Mouse (Mus musculus): ENCODE results near the gene Ddx25. TPM values are rescaled to one million over a fixed set of nuclear protein-coding genes. Genes with fewer than 3 reads are reported as not detected.

Ddx25 gene
- polyA plus RNA-seq, 1 experiment from 2014 or later = 1.5 TPM

DNA sequence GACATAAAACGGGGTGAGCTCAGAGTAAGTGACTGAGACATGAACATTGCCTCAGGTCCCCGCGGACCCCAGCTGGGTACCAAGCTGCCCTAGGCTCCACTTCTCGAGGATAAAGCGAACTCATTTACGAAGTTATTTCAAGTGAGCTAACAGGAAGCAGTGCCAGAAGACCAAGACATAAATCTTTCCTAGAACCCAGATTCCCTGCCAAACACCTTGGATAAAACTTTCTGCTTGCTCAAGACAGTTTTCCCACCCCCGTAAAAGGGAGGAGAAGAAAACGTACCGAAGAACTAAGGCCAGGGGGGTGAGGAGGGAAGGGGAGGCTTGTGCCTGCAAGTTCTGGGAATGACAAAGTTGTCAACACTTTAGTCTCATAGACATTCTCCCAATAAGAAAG, 25.1 kb downstream of the Ddx25 start:
- Histone ChIP-seq H3K9ac (ENCODE audit: low read depth, low read length) (no peak overlapping the region), H3K4me1 (replicated peaks; ENCODE audit: control insufficient read depth, insufficient read depth, low read length) (no peaks in the 10 kb centered on the region), H3K27me3 (replicated peaks; ENCODE audit: control insufficient read depth, insufficient read depth, low read length) (no peaks in the 10 kb centered on the region), H3K4me2 (no peak overlapping the region), H3K4me3 (ENCODE audit: low read depth, low read length) (no peak overlapping the region), H3K36me3 (ENCODE audit: control insufficient read depth, insufficient read depth, low read length) (no peaks in the 10 kb centered on the region), H3K9me3 (ENCODE audit: control insufficient read depth, low read length) (no peaks in the 10 kb centered on the region), H3K27ac (ENCODE audit: low read depth, low read length) (no peak overlapping the region)
- no peak for ATAC-seq (replicated peaks; ENCODE audit: low FRiP score)
- 69% methylated on average over 9 of the region's 9 CpGs for WGBS
- no peak for DNase-seq (ENCODE audit: low spot score)

- Histone ChIP-seq H3K4me3 (ENCODE audit: low read depth, low read length) (no peak overlapping the region), H3K27ac (ENCODE audit: low read depth, low read length) (no peak overlapping the region), H3K36me3 (ENCODE audit: control insufficient read depth, insufficient read depth, low read length) (no peaks in the 10 kb centered on the region), H3K4me1 (replicated peaks; ENCODE audit: control insufficient read depth, insufficient read depth, low read length) (no peaks in the 10 kb centered on the region), H3K27me3 (replicated peaks; ENCODE audit: control insufficient read depth, insufficient read depth, low read length) (no peaks in the 10 kb centered on the region), H3K9me3 (ENCODE audit: control insufficient read depth, low read length) (no peaks in the 10 kb centered on the region), H3K4me2 (no peak overlapping the region), H3K9ac (ENCODE audit: low read depth, low read length) (no peak overlapping the region)
- WGBS = 18% methylated on average over 1 of the region's 1 CpGs
- DNase-seq (ENCODE audit: low spot score) = no peak
- ATAC-seq (replicated peaks; ENCODE audit: low FRiP score) = no peak
These were observed 28.5 kb downstream of the Ddx25 start for GRCm38 (mm10) chr9:35529796-35530195.

DNA sequence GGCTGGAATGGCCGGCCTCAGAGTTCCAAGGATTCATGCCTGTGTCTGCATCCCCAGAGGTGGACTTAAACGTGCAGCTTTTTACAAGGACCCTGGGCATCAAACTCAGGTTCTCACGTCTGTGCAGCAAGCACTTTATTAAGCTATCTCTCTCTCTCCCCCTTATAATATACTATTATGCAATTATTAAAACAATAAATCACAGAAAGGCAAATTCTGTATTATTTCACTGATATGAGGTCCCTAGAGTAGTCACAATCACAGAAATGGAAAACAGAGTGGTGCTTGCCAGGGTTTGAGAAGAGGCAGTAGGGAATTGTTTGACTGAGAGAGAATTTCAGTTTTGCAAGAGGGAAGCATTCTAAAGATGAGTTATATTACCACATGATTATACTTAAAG, 29.2 kb downstream of the Ddx25 start:
- H3K4me1 ChIP-seq (replicated peaks; ENCODE audit: control insufficient read depth, insufficient read depth, low read length) = no peaks in the 10 kb centered on the region
- H3K27ac ChIP-seq (ENCODE audit: low read depth, low read length) = no peak overlapping the region

GRCm38 (mm10) chr9:35523941-35524411, 34.4 kb downstream of the Ddx25 start:
- no peaks in the 10 kb centered on the region for H3K27me3 ChIP-seq (replicated peaks; ENCODE audit: control insufficient read depth, insufficient read depth, low read length)
- H3K9ac ChIP-seq (ENCODE audit: low read depth, low read length) = no peak overlapping the region
- H3K36me3 ChIP-seq (ENCODE audit: control insufficient read depth, insufficient read depth, low read length) = no peaks in the 10 kb centered on the region
- WGBS = 24% methylated on average over 7 of the region's 7 CpGs
- no peak for ATAC-seq (replicated peaks; ENCODE audit: low FRiP score)
- no peak overlapping the region for H3K4me3 ChIP-seq (ENCODE audit: low read depth, low read length)
- H3K4me1 ChIP-seq (replicated peaks; ENCODE audit: control insufficient read depth, insufficient read depth, low read length) = no peaks in the 10 kb centered on the region
- H3K4me2 ChIP-seq = no peak overlapping the region
- no peaks in the 10 kb centered on the region for H3K9me3 ChIP-seq (ENCODE audit: control insufficient read depth, low read length)
- H3K27ac ChIP-seq (ENCODE audit: low read depth, low read length) = no peak overlapping the region
- no peak for DNase-seq (ENCODE audit: low spot score)

More for the DNA sequence above, 29.2 kb downstream of the Ddx25 start:
- Histone ChIP-seq H3K27me3 (replicated peaks; ENCODE audit: control insufficient read depth, insufficient read depth, low read length) (no peaks in the 10 kb centered on the region), H3K9me3 (ENCODE audit: control insufficient read depth, low read length) (no peaks in the 10 kb centered on the region), H3K36me3 (ENCODE audit: control insufficient read depth, insufficient read depth, low read length) (no peaks in the 10 kb centered on the region), H3K4me2 (no peak overlapping the region), H3K4me3 (ENCODE audit: low read depth, low read length) (no peak overlapping the region), H3K9ac (ENCODE audit: low read depth, low read length) (no peak overlapping the region)
- no peak for DNase-seq (ENCODE audit: low spot score)
- no peak for ATAC-seq (replicated peaks; ENCODE audit: low FRiP score)
- WGBS = 53% methylated on average over 3 of the region's 3 CpGs

DNA sequence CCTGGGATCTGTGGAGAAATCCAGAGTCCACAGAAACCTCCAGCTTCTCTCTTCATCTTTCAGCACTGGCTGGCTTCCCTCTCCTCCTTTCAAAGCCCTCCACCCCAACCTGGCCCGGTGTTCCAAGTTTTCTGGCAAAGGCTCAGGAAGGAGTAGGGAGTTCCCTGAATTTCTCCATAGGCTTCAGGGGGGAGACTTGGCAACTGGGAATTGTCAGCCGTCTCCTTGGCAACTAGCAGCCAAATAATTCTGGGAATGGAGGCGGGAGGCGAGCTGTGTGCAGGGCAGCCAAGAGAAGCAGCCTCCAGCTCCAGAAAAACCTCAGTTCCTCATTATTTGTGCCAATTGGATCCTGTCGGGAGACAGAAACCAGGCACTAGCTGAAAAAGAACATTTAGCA, 34.8 kb downstream of the Ddx25 start:
- no peaks in the 10 kb centered on the region for H3K27me3 ChIP-seq (replicated peaks; ENCODE audit: control insufficient read depth, insufficient read depth, low read length)
- no peak overlapping the region for H3K9ac ChIP-seq (ENCODE audit: low read depth, low read length)
- no peak overlapping the region for H3K4me2 ChIP-seq
- H3K27ac ChIP-seq (ENCODE audit: low read depth, low read length) = no peak overlapping the region
- WGBS = 46% methylated on average over 5 of the region's 5 CpGs
- no peaks in the 10 kb centered on the region for H3K36me3 ChIP-seq (ENCODE audit: control insufficient read depth, insufficient read depth, low read length)
- H3K4me1 ChIP-seq (replicated peaks; ENCODE audit: control insufficient read depth, insufficient read depth, low read length) = no peaks in the 10 kb centered on the region
- no peak overlapping the region for H3K4me3 ChIP-seq (ENCODE audit: low read depth, low read length)
- ATAC-seq (replicated peaks; ENCODE audit: low FRiP score) (no peak), DNase-seq (ENCODE audit: low spot score) (no peak)
- no peaks in the 10 kb centered on the region for H3K9me3 ChIP-seq (ENCODE audit: control insufficient read depth, low read length)

DNA sequence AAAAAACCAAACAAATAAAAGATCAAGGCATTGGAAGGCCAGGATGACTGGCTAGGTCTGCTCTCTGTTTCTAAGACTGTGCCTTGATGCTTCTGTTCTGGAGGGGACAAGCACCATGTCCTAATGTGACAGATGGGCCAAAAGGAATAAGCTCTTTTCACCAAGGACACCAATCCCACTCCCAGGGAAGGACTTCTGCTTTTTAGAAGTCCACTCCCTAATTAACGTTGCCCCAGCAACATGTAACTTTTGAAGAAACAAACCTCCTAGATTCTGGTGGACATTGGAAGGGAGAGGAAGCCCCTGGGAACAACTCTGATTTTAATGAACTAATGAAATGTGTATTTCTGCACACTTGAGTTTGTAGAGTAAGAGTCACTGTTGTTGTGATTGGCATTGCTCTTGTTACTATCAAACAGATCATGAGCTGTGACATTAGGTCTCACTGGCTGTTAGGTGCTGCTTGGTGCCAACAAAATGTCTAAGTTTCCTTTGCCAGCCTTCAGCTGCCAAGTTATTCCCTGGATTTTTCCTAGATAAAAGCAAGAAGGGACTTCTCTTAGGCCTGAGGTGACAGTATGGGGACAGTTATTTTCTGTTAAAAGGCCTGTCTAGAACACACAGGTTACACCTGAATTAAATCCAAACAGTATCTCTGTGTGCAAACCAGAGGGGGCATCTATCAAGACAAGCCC, 35.4 kb downstream of the Ddx25 start:
- Histone ChIP-seq H3K27ac (ENCODE audit: low read depth, low read length) (no peak overlapping the region), H3K27me3 (replicated peaks; ENCODE audit: control insufficient read depth, insufficient read depth, low read length) (no peaks in the 10 kb centered on the region)

DNA sequence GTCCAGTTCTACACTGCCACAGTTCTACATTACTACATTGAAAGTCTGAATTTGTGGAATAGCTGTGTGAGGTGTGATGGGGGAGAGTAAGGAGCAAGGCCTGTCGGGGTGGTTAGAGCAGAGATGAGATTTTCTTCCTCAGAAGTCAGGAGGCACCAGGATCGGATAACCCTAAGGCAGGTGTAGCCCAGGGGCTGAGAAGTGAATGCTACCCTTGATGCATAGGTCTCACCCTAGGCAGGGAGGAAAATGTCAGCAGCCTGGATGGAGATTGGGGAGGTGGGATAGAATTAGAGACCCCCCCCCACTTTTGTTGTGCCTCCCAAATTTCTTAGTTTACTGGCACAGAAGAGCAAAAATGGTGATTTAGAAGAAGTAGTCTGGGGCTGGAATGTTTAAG, 36.1 kb downstream of the Ddx25 start:
- Histone ChIP-seq H3K27me3 (replicated peaks; ENCODE audit: control insufficient read depth, insufficient read depth, low read length) (no peaks in the 10 kb centered on the region), H3K36me3 (ENCODE audit: control insufficient read depth, insufficient read depth, low read length) (no peaks in the 10 kb centered on the region), H3K9me3 (ENCODE audit: control insufficient read depth, low read length) (no peaks in the 10 kb centered on the region), H3K4me3 (ENCODE audit: low read depth, low read length) (no peak overlapping the region), H3K4me2 (no peak overlapping the region), H3K4me1 (replicated peaks; ENCODE audit: control insufficient read depth, insufficient read depth, low read length) (no peaks in the 10 kb centered on the region), H3K27ac (ENCODE audit: low read depth, low read length) (no peak overlapping the region), H3K9ac (ENCODE audit: low read depth, low read length) (no peak overlapping the region)
- WGBS = 69% methylated on average over 2 of the region's 2 CpGs
- ATAC-seq (replicated peaks; ENCODE audit: low FRiP score) (no peak), DNase-seq (ENCODE audit: low spot score) (no peak)

More for the DNA sequence above, 35.4 kb downstream of the Ddx25 start:
- no peak for DNase-seq (ENCODE audit: low spot score)
- Histone ChIP-seq H3K4me3 (ENCODE audit: low read depth, low read length) (no peak overlapping the region), H3K4me2 (no peak overlapping the region), H3K4me1 (replicated peaks; ENCODE audit: control insufficient read depth, insufficient read depth, low read length) (no peaks in the 10 kb centered on the region), H3K9me3 (ENCODE audit: control insufficient read depth, low read length) (no peaks in the 10 kb centered on the region), H3K9ac (ENCODE audit: low read depth, low read length) (no peak overlapping the region), H3K36me3 (ENCODE audit: control insufficient read depth, insufficient read depth, low read length) (no peaks in the 10 kb centered on the region)
- WGBS = 44% methylated on average over 1 of the region's 1 CpGs
- ATAC-seq (replicated peaks; ENCODE audit: low FRiP score) = no peak

- ATAC-seq (replicated peaks; ENCODE audit: low FRiP score) = no peak
- Histone ChIP-seq H3K4me1 (replicated peaks; ENCODE audit: control insufficient read depth, insufficient read depth, low read length) (no peaks in the 10 kb centered on the region), H3K9me3 (ENCODE audit: control insufficient read depth, low read length) (no peaks in the 10 kb centered on the region), H3K9ac (ENCODE audit: low read depth, low read length) (no peak overlapping the region), H3K36me3 (ENCODE audit: control insufficient read depth, insufficient read depth, low read length) (no peaks in the 10 kb centered on the region), H3K4me2 (no peak overlapping the region), H3K4me3 (ENCODE audit: low read depth, low read length) (no peak overlapping the region), H3K27ac (ENCODE audit: low read depth, low read length) (no peak overlapping the region), H3K27me3 (replicated peaks; ENCODE audit: control insufficient read depth, insufficient read depth, low read length) (no peaks in the 10 kb centered on the region)
- no peak for DNase-seq (ENCODE audit: low spot score)
- WGBS = 61% methylated on average over 6 of the region's 6 CpGs
These were observed 37.5 kb downstream of the Ddx25 start for GRCm38 (mm10) chr9:35520631-35521348.

DNA sequence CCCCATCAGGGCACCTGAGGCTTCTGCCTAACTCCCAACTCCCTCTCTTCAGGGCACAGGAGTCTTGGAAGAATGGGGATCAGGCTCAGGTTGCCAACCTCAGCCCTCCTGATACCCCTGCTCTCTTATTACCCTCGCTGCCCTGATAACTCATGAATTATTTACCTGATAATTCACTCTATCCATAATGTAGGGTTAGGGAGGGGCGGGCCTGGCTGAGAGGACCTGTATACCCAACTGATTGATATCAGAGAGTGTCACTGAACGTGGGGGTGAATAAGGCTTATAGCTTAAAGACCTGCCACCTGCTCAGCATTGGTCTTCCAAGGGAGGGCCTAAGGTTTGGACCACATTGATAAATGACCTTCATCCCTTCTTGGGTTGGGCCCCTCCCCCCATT, 40.2 kb downstream of the Ddx25 start, which contains the start of gene Gm1113:
Gm1113 (minus strand) TSS at position 101 of the 400 bp plus-strand sequence.
- Histone ChIP-seq H3K4me1 (replicated peaks; ENCODE audit: control insufficient read depth, insufficient read depth, low read length) (no peaks in the 10 kb centered on the region), H3K4me2 (no peak within 1 kb of the TSS), H3K27ac (ENCODE audit: low read depth, low read length) (no peak within 1 kb of the TSS), H3K9me3 (ENCODE audit: control insufficient read depth, low read length) (no peaks in the 10 kb centered on the region), H3K4me3 (ENCODE audit: low read depth, low read length) (no peak within 1 kb of the TSS), H3K27me3 (replicated peaks; ENCODE audit: control insufficient read depth, insufficient read depth, low read length) (no peaks in the 10 kb centered on the region), H3K9ac (ENCODE audit: low read depth, low read length) (no peak within 1 kb of the TSS), H3K36me3 (ENCODE audit: control insufficient read depth, insufficient read depth, low read length) (no peaks in the 10 kb centered on the region)
- ATAC-seq (replicated peaks; ENCODE audit: low FRiP score) (no peak), DNase-seq (ENCODE audit: low spot score) (no peak)
- 60% methylated on average over 3 of the region's 3 CpGs for WGBS
